Mouse (Mus musculus): ENCODE measurements around the gene Phactr1. TPM values are rescaled to one million over a fixed set of nuclear protein-coding genes. Genes with fewer than 3 reads are reported as not detected.

The Phactr1 gene
- polyA plus RNA-seq, 1 experiment from 2014 or later: 26.2 TPM

DNA sequence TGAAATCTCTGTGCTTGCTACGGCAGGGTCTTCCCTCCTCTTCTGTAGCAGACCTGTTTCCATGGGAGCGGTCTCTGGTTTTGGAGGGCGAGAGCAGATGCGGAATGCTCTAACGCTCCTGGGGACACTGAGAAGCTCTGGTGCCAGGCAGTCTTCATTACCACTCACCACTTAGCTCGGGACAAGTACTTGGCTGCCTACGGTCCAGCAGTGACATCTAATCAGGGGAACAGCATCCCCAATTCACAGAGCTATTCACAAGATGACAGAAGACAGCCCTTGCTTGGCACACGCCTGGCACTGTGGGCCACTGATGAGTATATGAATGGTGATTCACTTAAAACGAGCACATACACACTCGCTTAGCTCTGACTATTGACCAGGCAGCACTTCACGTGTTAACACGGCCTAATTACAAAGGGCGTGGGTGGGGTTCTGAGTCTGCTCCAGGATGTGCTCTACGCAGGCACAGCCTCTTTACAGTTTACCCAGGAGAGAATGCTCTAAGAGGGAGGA lies 471.6 kb downstream of the Phactr1 start:
- no peak overlapping the region for H3K9ac ChIP-seq (replicated peaks; ENCODE audit: low read length)
- H3K27ac ChIP-seq (ENCODE audit: low read length): no peak overlapping the region
- H3K27me3 ChIP-seq (ENCODE audit: insufficient read depth, low read length): no peaks in the 10 kb centered on the region
- 90% methylated on average over 14 of the region's 14 CpGs for WGBS
- H3K9me3 ChIP-seq (ENCODE audit: low read length): no peaks in the 10 kb centered on the region
- peaks cover 6% of the 10 kb centered on the region for H3K4me1 ChIP-seq (ENCODE audit: insufficient read depth, low read length)
- no peak overlapping the region for H3K4me3 ChIP-seq (ENCODE audit: low read length)
- peaks cover 14% of the 10 kb centered on the region for H3K36me3 ChIP-seq (ENCODE audit: insufficient read depth, low read length)
- no peak for ATAC-seq (ENCODE audit: low FRiP score, low TSS enrichment)
- H3K4me2 ChIP-seq (replicated peaks; ENCODE audit: low read depth, low read length): no peak overlapping the region

DNA sequence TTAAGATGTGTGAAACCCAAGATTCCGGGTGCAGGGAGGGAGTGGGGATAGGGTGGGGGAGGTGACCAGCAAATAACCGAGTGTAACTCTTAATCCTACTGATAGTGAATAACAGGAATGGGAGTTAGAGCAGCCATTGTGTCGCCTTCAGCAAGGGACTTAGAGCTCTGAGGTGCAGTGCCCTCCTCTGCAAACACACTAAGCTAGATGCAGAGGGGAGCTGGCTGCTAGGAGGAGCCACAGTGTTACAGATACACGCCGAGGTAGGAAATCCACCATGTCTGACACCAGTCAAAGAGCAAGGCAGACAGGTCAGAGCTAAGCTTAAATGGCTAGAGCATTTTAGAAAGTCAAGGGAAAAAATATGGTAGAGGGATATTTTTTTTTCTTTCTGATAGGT lies 476.9 kb downstream of the Phactr1 start:
- 39% methylated on average over 5 of the region's 5 CpGs for WGBS
- Histone ChIP-seq H3K9me3 (ENCODE audit: low read length) (no peaks in the 10 kb centered on the region), H3K27me3 (ENCODE audit: insufficient read depth, low read length) (no peaks in the 10 kb centered on the region), H3K4me1 (ENCODE audit: insufficient read depth, low read length) (peaks cover 20% of the 10 kb centered on the region), H3K9ac (replicated peaks; ENCODE audit: low read length) (no peak overlapping the region), H3K4me2 (replicated peaks; ENCODE audit: low read depth, low read length) (no peak overlapping the region), H3K27ac (ENCODE audit: low read length) (peak overlapping the region; percentile 60), H3K4me3 (ENCODE audit: low read length) (no peak overlapping the region), H3K36me3 (ENCODE audit: insufficient read depth, low read length) (peaks cover 10% of the 10 kb centered on the region)
- ATAC-seq (ENCODE audit: low FRiP score, low TSS enrichment): no peak

DNA sequence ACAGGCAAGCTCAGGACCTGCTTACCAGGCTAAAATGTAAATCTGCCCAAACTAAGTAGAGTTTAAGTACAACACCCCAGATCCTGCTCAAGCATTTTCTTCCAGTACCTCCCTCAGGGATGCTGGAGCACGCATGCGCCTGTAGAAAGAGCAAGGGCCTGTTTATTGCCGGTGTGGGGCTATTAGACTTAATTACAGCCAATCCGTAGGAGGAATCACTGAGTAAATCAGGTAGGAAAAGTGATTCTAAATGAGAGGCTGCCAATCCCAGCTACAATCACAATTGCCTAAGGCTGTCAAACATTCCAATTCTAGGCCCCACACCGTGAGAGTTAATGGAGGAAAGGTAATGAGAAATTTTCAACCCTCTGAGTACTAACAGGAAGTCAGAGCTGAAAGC lies 477.9 kb downstream of the Phactr1 start:
- Histone ChIP-seq H3K9ac (replicated peaks; ENCODE audit: low read length) (no peak overlapping the region), H3K36me3 (ENCODE audit: insufficient read depth, low read length) (peaks cover 6% of the 10 kb centered on the region), H3K4me2 (replicated peaks; ENCODE audit: low read depth, low read length) (no peak overlapping the region), H3K4me3 (ENCODE audit: low read length) (no peak overlapping the region), H3K27me3 (ENCODE audit: insufficient read depth, low read length) (no peaks in the 10 kb centered on the region), H3K9me3 (ENCODE audit: low read length) (no peaks in the 10 kb centered on the region), H3K27ac (ENCODE audit: low read length) (peak overlapping the region; percentile 60), H3K4me1 (ENCODE audit: insufficient read depth, low read length) (peaks cover 20% of the 10 kb centered on the region)
- ATAC-seq (ENCODE audit: low FRiP score, low TSS enrichment): no peak; the same call in 1 of the 2 replicates
- 33% methylated on average over 5 of the region's 5 CpGs for WGBS

DNA sequence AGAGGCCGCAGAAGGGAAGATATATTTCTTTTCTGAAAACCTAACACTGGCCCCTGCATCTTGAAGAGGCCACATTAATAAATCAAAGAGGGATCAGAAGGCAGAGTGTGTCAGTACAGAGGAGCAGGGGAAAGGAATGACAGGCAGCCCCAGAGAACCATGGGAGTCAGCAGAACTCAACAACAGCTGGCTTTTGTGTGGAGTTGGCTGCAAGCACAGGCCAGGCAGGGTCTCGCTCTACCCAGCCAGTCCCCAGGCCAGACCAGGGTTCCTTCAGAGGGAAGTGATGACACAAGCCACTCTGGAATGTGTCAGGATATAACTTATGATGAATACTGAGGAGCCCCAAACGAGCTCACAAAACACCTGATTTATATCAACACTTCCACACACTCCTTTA lies 479.0 kb downstream of the Phactr1 start:
- Histone ChIP-seq H3K4me1 (ENCODE audit: insufficient read depth, low read length) (peaks cover 20% of the 10 kb centered on the region), H3K36me3 (ENCODE audit: insufficient read depth, low read length) (peaks cover 8% of the 10 kb centered on the region), H3K9ac (replicated peaks; ENCODE audit: low read length) (no peak overlapping the region), H3K27ac (ENCODE audit: low read length) (peak overlapping the region; percentile 60), H3K4me2 (replicated peaks; ENCODE audit: low read depth, low read length) (no peak overlapping the region), H3K9me3 (ENCODE audit: low read length) (no peaks in the 10 kb centered on the region), H3K27me3 (ENCODE audit: insufficient read depth, low read length) (no peaks in the 10 kb centered on the region), H3K4me3 (ENCODE audit: low read length) (no peak overlapping the region)
- WGBS: 22% methylated on average over 3 of the region's 3 CpGs
- ATAC-seq (ENCODE audit: low FRiP score, low TSS enrichment): peak; percentile 92

DNA sequence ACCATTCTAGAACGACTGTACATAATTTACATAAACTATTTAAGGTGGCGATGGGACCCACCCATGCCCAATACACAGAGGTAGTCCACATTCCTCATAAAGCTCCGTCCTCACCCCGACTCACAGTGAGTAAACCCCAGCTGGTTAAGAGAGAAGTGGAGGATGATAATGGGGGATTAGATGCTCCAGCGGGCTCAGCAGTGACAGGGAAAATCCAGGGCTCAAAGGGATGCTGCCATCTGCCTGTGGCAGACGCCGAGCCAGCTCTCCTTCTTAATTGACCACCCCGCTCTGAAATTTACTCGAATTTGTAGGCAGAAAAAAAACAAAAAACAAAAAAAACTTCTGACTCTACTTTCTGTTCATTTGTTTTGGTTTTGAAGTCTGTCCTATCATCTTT lies 487.3 kb downstream of the Phactr1 start:
- no peak overlapping the region for H3K4me2 ChIP-seq (replicated peaks; ENCODE audit: low read depth, low read length)
- no peaks in the 10 kb centered on the region for H3K27me3 ChIP-seq (ENCODE audit: insufficient read depth, low read length)
- H3K9ac ChIP-seq (replicated peaks; ENCODE audit: low read length): no peak overlapping the region
- H3K4me1 ChIP-seq (ENCODE audit: insufficient read depth, low read length): peaks cover 6% of the 10 kb centered on the region
- no peak for ATAC-seq (ENCODE audit: low FRiP score, low TSS enrichment)
- no peaks in the 10 kb centered on the region for H3K9me3 ChIP-seq (ENCODE audit: low read length)
- peaks cover 20% of the 10 kb centered on the region for H3K36me3 ChIP-seq (ENCODE audit: insufficient read depth, low read length)
- 77% methylated on average over 9 of the region's 9 CpGs for whole genome bisulfite sequencing
- no peak overlapping the region for H3K27ac ChIP-seq (ENCODE audit: low read length)
- H3K4me3 ChIP-seq (ENCODE audit: low read length): no peak overlapping the region

DNA sequence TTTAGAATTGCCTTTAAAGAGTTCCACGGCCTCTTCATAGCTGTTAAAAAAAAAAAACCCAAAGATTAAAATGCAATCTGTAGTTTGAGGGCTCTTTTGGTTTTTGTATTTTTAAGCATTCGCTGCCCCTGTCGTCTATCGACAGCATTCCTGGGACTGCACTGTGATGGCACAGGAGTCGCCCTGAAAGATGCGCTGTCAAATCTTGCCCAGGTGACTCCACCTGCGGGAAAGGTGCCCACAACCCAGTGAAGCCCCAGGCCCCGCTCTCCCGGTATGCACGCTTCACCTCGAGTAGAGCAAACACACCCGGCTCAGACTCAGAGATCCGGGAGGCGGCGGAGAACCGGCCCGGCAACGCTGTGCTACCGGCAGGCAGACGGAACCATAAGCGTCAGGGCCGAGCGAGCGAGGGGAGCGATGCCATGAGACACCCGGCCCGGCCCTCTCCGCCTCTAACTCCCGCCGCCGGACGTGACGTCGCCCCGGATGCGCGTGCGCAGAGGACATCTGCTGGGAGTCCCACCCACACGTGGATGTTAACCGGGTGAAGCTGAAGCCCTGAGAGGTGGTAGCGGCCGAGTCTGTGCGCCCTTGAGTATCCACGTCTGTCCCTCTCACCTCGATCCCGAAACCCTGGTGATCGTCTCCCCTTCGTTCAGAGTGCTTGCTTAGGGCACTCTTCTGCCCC lies 490.7 kb downstream of the Phactr1 start, which contains the start of gene Tbc1d7:
Tbc1d7 (minus strand) TSS at position 482 of the 691 bp plus-strand sequence.
- peak within 1 kb of the TSS; percentile 81 for H3K27ac ChIP-seq (ENCODE audit: low read length)
- H3K4me3 ChIP-seq (ENCODE audit: low read length): peak within 1 kb of the TSS; percentile 75
- peak; percentile 96 for ATAC-seq (ENCODE audit: low FRiP score, low TSS enrichment)
- H3K9me3 ChIP-seq (ENCODE audit: low read length): no peaks in the 10 kb centered on the region
- H3K4me1 ChIP-seq (ENCODE audit: insufficient read depth, low read length): peaks cover 6% of the 10 kb centered on the region
- H3K9ac ChIP-seq (replicated peaks; ENCODE audit: low read length): peak within 1 kb of the TSS; percentile 90
- peak within 1 kb of the TSS; percentile 85 for H3K4me2 ChIP-seq (replicated peaks; ENCODE audit: low read depth, low read length)
- H3K27me3 ChIP-seq (ENCODE audit: insufficient read depth, low read length): no peaks in the 10 kb centered on the region
- WGBS: under 1% methylated on average over 48 of the region's 48 CpGs
- H3K36me3 ChIP-seq (ENCODE audit: insufficient read depth, low read length): peaks cover 7% of the 10 kb centered on the region; the same call in 1 of the 2 replicates

DNA sequence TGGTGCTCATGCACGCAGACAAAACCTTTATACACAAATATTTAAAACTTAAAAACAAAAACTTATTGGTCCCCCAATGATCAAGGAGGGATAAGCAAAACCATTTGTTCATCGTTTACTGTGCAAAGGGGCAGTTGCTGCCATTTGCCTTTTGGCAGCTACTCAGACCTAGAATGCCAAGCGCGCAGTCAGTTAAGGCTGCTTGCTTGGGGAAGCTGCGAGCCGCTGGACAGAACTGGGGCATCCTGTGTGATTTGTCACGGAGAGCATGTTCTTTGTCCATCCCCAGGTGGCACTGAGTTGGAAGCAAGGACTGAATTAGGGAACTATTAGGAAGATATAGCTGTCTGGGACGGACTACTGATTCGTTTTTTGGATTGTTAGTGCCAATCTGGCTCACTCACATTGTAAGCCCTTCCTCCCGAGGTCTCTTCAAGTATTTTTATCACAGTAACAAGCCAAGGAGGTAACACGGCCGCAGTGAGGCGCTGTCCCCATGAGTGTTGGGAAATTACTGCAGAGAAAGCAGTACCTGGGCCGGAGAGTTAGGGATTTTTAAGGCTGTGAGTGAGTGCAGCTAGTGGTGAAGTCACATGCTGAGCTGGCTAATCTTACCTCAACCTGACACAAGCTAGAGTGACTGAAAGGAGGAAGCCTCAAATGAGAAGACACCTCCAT lies 491.8 kb downstream of the Phactr1 start:
- no peak for ATAC-seq (ENCODE audit: low FRiP score, low TSS enrichment)
- WGBS: 40% methylated on average over 14 of the region's 14 CpGs

DNA sequence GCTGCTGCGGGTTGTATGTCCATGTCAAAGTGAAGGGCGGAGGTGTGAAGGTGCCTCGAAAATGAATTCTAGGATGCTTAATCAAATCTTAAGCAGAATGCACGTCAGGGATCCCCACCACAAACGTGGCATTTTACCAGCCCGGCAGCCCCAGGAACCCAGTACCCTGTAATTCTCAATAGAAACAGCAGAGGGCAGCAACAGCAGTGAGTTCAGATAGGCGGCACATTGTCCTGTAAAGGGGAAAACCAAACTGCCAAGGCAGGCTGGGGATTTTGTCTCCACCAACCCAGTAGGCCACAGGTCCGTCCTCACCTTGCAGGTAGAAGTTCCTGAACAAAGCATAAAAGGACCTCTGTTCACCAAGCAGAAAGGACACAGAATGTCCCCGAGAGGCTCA lies 492.8 kb downstream of the Phactr1 start:
- 15% methylated on average over 9 of the region's 9 CpGs for whole genome bisulfite sequencing
- H3K4me2 ChIP-seq (replicated peaks; ENCODE audit: low read depth, low read length): no peak overlapping the region

More for the DNA sequence above, 491.8 kb downstream of the Phactr1 start:
- Histone ChIP-seq H3K4me1 (ENCODE audit: insufficient read depth, low read length) (peaks cover 6% of the 10 kb centered on the region), H3K9me3 (ENCODE audit: low read length) (no peaks in the 10 kb centered on the region), H3K36me3 (ENCODE audit: insufficient read depth, low read length) (peaks cover 7% of the 10 kb centered on the region; the same call in 1 of the 2 replicates), H3K9ac (replicated peaks; ENCODE audit: low read length) (peak overlapping the region; percentile 86), H3K27ac (ENCODE audit: low read length) (no peak overlapping the region; the same call in 1 of the 2 replicates), H3K27me3 (ENCODE audit: insufficient read depth, low read length) (no peaks in the 10 kb centered on the region), H3K4me3 (ENCODE audit: low read length) (peak overlapping the region; percentile 75), H3K4me2 (replicated peaks; ENCODE audit: low read depth, low read length) (peak overlapping the region; percentile 85)

DNA sequence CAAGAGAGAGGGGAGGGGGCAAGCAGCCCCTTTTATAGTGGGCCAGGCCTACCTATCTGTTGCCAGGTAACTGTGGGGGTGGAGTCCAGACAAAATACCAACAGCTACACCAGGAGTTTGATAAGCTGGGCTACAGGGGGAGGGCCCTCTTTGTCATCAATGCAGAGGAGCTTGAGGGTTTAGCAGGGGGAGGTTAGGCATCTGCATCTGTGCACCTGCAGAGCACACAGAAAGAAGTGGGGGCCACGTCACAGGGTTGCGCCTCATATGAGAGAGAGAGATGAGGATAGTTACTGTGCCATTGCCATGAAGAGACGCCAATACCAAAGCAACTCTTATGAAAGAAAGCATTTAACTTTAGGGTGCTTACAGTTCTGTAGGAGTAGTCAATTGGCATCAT lies 496.3 kb downstream of the Phactr1 start:
- no peak for ATAC-seq (ENCODE audit: low FRiP score, low TSS enrichment)
- Histone ChIP-seq H3K9ac (replicated peaks; ENCODE audit: low read length) (no peak overlapping the region), H3K4me2 (replicated peaks; ENCODE audit: low read depth, low read length) (no peak overlapping the region), H3K4me1 (ENCODE audit: insufficient read depth, low read length) (peaks cover 6% of the 10 kb centered on the region), H3K4me3 (ENCODE audit: low read length) (no peak overlapping the region), H3K36me3 (ENCODE audit: insufficient read depth, low read length) (no peaks in the 10 kb centered on the region), H3K27me3 (ENCODE audit: insufficient read depth, low read length) (no peaks in the 10 kb centered on the region), H3K27ac (ENCODE audit: low read length) (no peak overlapping the region), H3K9me3 (ENCODE audit: low read length) (no peaks in the 10 kb centered on the region)
- 96% methylated on average over 3 of the region's 3 CpGs for WGBS

More for the DNA sequence above, 492.8 kb downstream of the Phactr1 start:
- Histone ChIP-seq H3K9me3 (ENCODE audit: low read length) (no peaks in the 10 kb centered on the region), H3K27me3 (ENCODE audit: insufficient read depth, low read length) (no peaks in the 10 kb centered on the region), H3K4me3 (ENCODE audit: low read length) (no peak overlapping the region), H3K27ac (ENCODE audit: low read length) (no peak overlapping the region), H3K9ac (replicated peaks; ENCODE audit: low read length) (no peak overlapping the region), H3K4me1 (ENCODE audit: insufficient read depth, low read length) (peaks cover 6% of the 10 kb centered on the region), H3K36me3 (ENCODE audit: insufficient read depth, low read length) (peaks cover 3% of the 10 kb centered on the region; the same call in 1 of the 2 replicates)
- no peak for ATAC-seq (ENCODE audit: low FRiP score, low TSS enrichment)

DNA sequence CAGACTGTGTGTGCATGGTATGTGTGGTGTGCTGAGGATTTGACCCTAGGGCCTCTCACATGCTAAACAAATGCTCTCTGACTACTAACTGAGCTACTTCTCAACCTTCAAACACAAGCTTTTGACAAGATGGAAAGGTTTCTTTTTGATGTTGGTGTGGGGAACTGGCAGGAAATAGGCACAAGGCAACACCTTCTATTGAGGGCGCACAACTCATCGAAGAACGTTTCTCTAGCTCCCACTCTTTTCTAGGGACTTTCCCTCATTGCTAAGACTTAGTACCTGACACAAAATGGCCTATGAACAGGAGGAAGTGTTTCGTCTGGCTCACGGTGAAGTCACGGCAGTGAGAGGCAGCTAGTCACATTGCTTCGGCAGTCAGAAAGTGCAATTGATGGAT lies 496.9 kb downstream of the Phactr1 start:
- WGBS: 91% methylated on average over 7 of the region's 7 CpGs
- Histone ChIP-seq H3K27ac (ENCODE audit: low read length) (no peak overlapping the region), H3K4me1 (ENCODE audit: insufficient read depth, low read length) (no peaks in the 10 kb centered on the region), H3K9me3 (ENCODE audit: low read length) (no peaks in the 10 kb centered on the region), H3K36me3 (ENCODE audit: insufficient read depth, low read length) (no peaks in the 10 kb centered on the region), H3K4me3 (ENCODE audit: low read length) (no peak overlapping the region), H3K27me3 (ENCODE audit: insufficient read depth, low read length) (no peaks in the 10 kb centered on the region), H3K4me2 (replicated peaks; ENCODE audit: low read depth, low read length) (no peak overlapping the region), H3K9ac (replicated peaks; ENCODE audit: low read length) (no peak overlapping the region)
- ATAC-seq (ENCODE audit: low FRiP score, low TSS enrichment): no peak

Measured in kidney, embryonic 16.5 days (tissue).